Mouse (Mus musculus) ES-CJ7 (cell line): ENCODE measurements around the gene Dok5.

ENCODE experiments used
- DNase-seq: peaks from one replicate; pipeline ENCODE4 v3.0.0; 2011; ENCODE audit warnings: low read depth, low spot score

The Dok5 gene

GRCm38 (mm10) chr2:170926237-170926636 is 194.6 kb downstream of the Dok5 start:
- DNase-seq, result no peak
